Mouse (Mus musculus): ENCODE measurements around the gene Tenm4.

The Tenm4 gene

DNA sequence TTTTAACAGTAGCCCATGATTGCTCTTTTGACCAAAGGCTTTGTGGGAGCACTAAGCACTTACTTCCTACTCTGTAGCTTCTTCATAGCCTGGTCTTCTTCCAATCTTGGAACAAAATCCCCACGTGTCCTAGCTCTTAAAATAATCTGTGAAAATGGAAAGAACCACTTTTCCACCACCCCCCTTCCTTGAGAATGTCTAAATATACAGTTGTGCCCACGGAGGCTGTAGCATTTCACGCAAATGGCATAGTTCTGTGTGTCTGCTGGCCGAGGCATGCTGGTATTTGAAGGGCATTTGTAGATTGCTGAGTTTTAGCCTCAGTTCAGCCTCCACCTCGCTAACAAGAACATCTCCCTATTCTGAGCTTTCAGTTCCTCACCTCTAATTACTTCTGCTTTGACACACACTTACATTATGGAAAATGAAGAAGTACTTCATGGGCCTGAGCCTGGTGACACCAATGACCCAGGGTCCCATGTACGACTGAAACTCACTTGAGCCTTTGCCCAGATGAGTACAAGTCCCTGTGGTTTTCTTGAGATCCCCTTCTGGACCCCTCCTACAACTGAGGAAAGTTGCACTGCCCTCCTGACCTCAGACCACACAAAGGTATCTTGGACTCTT, 306.1 kb downstream of the Tenm4 start:
- DNase-seq (ENCODE audit: low spot score in 2 of 2), result no peak

- DNase-seq (ENCODE audit: low spot score in 2 of 2), result no peak
Measured at GRCm38 (mm10) chr7:96479139-96479538, 308.1 kb downstream of the Tenm4 start.

GRCm38 (mm10) chr7:96480351-96480983, 309.4 kb downstream of the Tenm4 start:
- no peak for DNase-seq (ENCODE audit: low spot score in 2 of 2)

GRCm38 (mm10) chr7:96482953-96483352, 311.9 kb downstream of the Tenm4 start:
- DNase-seq (ENCODE audit: low spot score in 2 of 2), result no peak

GRCm38 (mm10) chr7:96484006-96484581, 313.0 kb downstream of the Tenm4 start:
- DNase-seq (ENCODE audit: low spot score in 2 of 2), result no peak

DNA sequence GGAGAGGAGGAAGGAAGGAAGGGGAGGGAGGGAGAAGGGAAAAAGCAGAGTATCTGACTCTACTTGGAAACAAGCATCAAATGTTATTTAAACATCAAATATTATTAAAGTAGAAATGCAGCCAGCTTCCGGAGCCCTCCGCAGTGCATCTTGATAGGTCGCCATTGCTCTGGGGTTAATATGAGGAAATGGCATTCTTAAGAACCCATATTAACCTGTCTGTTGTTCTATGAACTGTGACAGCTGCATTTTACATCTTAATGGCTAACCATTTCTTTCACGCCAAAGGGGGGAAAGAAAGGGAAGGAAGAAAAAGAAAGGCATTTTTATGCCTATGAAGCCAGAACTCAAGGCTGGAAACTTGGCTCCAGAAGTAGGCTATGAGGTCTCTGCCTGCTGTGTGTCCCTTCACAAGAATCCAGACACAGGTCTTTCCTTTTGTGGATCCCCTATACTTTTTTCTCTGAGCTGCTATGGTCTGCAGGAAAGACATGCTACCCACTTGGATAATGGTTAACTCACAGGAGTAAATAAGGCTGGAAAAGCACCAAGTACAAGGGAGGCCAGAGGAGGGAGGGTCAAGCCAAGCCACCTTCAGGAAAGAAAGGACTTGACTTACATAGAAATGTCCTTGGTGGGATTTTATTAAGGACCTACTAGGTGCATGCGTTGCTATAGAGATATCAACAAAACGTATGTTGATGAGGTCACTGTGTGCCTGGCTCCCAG, 318.5 kb downstream of the Tenm4 start:
- no peak for DNase-seq (ENCODE audit: low spot score in 2 of 2)

- no peak for DNase-seq (ENCODE audit: low spot score in 2 of 2)
Measured at GRCm38 (mm10) chr7:96491896-96492295, 320.9 kb downstream of the Tenm4 start.

DNA sequence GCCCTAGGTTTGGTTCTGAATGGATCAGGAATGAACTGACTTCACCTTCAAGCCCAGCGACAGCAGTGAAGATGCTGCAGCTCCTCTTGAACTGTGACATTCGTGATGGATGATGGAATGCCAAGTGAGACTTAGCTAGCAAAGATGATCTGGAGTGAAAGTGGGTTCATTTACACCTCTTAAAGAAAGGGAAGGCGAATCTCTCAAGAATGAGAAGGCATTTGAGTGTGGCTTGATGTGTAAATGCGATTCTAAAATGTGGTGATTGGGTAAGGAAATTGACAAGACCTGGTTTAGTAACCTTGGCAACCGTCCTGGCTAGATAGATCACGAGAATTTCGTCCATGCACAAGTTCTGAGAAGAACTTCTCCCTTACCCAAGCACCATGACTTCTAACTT, 321.6 kb downstream of the Tenm4 start:
- no peak for DNase-seq (ENCODE audit: low spot score in 2 of 2)

- no peak for DNase-seq (ENCODE audit: low spot score in 2 of 2)
Measured at GRCm38 (mm10) chr7:96494057-96494456, 323.0 kb downstream of the Tenm4 start.

DNA sequence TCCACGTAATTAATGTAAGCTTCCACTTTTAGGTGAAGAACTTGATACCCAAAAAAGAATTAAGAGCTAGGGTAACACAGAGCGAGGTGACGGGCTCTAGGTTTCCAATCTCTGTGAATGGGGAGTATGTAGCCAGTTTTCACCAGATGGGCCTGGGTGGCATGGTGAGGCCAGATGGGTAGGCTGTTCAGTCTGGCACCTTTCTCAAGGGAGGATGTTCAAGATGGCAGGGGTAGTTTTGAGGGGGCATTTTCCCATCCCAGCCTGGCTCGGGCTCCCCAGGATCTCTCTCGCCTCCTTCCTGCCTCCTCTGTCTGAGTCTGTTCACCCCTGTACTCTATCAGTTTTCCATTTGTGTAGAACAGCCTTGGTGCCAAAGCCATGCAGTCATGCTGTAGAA, 329.1 kb downstream of the Tenm4 start:
- no peak for DNase-seq (ENCODE audit: low spot score in 2 of 2)

- no peak for DNase-seq (ENCODE audit: low spot score in 2 of 2)
Measured at GRCm38 (mm10) chr7:96500797-96501196, 329.8 kb downstream of the Tenm4 start.

- DNase-seq (ENCODE audit: low spot score in 2 of 2), result no peak
Measured at GRCm38 (mm10) chr7:96502321-96502973, 331.4 kb downstream of the Tenm4 start.

DNA sequence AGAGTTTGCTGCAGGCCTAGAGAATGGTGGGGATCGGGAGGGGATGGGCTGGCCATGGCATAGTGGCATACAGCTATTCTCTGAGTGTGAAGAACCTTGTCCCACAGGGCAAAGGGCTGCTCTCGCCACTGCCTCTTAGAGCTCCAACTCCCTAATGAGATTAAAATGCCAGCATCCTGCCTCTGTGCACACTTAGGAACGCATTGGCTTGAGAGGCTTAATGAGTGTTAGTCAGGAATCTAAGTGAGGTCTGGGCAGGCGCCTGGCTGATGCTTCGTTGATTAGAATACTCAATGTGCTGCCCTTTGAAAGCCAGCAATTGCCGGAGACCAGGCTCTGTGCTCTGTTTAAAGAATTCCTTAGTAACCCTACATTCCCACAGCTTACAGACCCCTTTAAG, 334.5 kb downstream of the Tenm4 start:
- DNase-seq (ENCODE audit: low spot score in 2 of 2), result no peak

DNA sequence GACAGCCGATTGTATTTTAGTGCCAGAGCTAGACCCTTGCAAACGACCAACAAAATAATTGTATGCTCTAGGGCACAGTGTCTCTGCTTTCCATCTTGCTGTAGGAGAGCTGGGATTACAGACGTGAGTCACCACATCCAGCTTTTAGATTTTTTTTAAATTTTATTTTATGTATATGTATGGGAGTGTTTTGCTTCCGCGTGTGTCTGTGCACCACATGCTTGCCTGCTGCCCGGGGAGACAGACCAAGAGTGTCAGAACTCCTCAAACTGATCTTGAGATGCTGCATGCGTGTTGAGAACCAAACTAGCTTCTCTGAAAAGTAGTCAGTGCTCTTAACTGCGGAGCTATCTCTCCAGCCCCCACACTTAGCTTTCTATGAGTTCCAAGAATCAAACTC, 336.0 kb downstream of the Tenm4 start:
- DNase-seq (ENCODE audit: low spot score in 2 of 2), result no peak

GRCm38 (mm10) chr7:96510396-96510795, 339.4 kb downstream of the Tenm4 start:
- DNase-seq (ENCODE audit: low spot score in 2 of 2), result no peak

GRCm38 (mm10) chr7:96511018-96511609, 340.1 kb downstream of the Tenm4 start:
- DNase-seq (ENCODE audit: low spot score in 2 of 2), result no peak

DNA sequence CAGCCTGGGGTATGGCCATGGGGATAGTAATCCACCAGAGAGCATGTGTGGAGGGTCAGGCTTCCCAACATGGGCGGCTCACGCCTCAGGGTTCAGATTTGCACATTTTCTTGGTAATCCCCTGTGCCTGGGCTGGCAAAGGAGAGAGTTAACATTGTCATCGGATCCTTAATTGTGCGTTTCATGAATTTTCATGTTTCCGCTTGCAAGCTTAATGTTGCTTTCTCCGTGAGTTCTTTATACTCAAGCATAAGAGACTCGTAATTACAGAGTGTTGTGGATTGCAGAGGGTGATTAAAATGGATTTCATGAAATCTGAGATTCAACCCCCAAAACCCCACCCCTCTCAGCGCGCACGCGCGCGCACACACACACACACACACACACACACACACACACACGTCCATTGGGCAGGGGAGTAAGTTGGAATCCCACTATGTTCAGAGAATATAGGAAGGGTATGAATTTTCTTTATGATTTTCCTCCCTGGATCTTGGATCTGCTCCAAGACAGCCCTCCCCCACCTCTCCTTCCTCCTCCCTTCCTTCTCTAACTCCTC, 341.0 kb downstream of the Tenm4 start:
- no peak for DNase-seq (ENCODE audit: low spot score in 2 of 2)

- DNase-seq (ENCODE audit: low spot score in 2 of 2), result no peak
Measured at GRCm38 (mm10) chr7:96519216-96519615, 348.2 kb downstream of the Tenm4 start.

GRCm38 (mm10) chr7:96521956-96522355, 350.9 kb downstream of the Tenm4 start:
- no peak for DNase-seq (ENCODE audit: low spot score in 2 of 2)

- DNase-seq (ENCODE audit: low spot score in 2 of 2), result no peak
Measured at GRCm38 (mm10) chr7:96523673-96524072, 352.6 kb downstream of the Tenm4 start.

GRCm38 (mm10) chr7:96524486-96525205, 353.6 kb downstream of the Tenm4 start:
- DNase-seq (ENCODE audit: low spot score in 2 of 2), result no peak
